Mouse (Mus musculus) hindbrain, embryonic 12.5 days (tissue): ENCODE measurements around the gene Taf12. TPM values are rescaled to one million over a fixed set of nuclear protein-coding genes. Genes with fewer than 3 reads are reported as not detected.
A peak's percentile ranks its signal among the peaks of the same experiment; 100 is the strongest.
"Not testable (repeated sequence)": the region's sequence is repeated elsewhere in the genome, so short reads cannot be mapped to it uniquely, and the experiment has no call there.

ENCODE experiments used
- ATAC-seq: fragments of 200-750 bp; cut with Nextera tagmentation; 2 replicates; pipeline ENCODE4 v1.8.0; 2017; ENCODE audit warnings: moderate TSS enrichment; ENCODE audit not compliant: low FRiP score
- H3K27ac ChIP-seq: fragments of 300-500 bp; sonication (generic); 2 replicates; pipeline ENCODE4 v1.5.1; 2016; ENCODE audit warnings: mild to moderate bottlenecking
- H3K27me3 ChIP-seq: fragments of 300-500 bp; sonication (generic); 2 replicates; pipeline ENCODE4 v1.6.1; 2016; ENCODE audit warnings: mild to moderate bottlenecking
- H3K36me3 ChIP-seq: fragments of 300-500 bp; sonication (generic); 2 replicates; pipeline ENCODE4 v1.6.1; 2016; ENCODE audit warnings: mild to moderate bottlenecking
- H3K4me1 ChIP-seq: fragments of 300-500 bp; sonication (generic); 2 replicates; pipeline ENCODE4 v1.6.1; 2016
- H3K4me2 ChIP-seq: fragments of 300-500 bp; sonication (generic); replicated peaks from 2 replicates; pipeline ENCODE4 v1.6.1; 2016; ENCODE audit warnings: mild to moderate bottlenecking
- H3K4me3 ChIP-seq: fragments of 300-500 bp; sonication (generic); 2 replicates; pipeline ENCODE4 v1.5.1; 2016; ENCODE audit warnings: mild to moderate bottlenecking
- H3K9ac ChIP-seq: fragments of 300-500 bp; sonication (generic); 2 replicates; pipeline ENCODE4 v1.6.1; 2016; ENCODE audit warnings: mild to moderate bottlenecking, moderate library complexity
- H3K9me3 ChIP-seq: fragments of 300-500 bp; sonication (generic); replicated peaks from 2 replicates; pipeline ENCODE4 v1.6.1; 2016; ENCODE audit warnings: mild to moderate bottlenecking
- WGBS: fragments of 180-500 bp; shearing (Covaris S2); methylation state at CpG from one replicate; pipeline ENCODE4 v1.1.7; 2016; 5-methylcytosine and 5-hydroxymethylcytosine counted together
- polyA plus RNA-seq: library from polyadenylated mRNA; unstranded; fragments of >200 nt; fragmentation: Nextera tagmentation; extraction: Ambion mirVana; gene quantifications from 2 replicates; pipeline ENCODE4 v1.2.1, GENCODE M21; 2016

The Taf12 gene
- polyA plus RNA-seq, 1 experiment from 2014 or later, result 53.6 TPM

GRCm38 (mm10) chr4:132259248-132259647 lies 14.9 kb upstream of the Taf12 start:
- H3K9ac ChIP-seq, result no peak overlapping the region
- no peak for ATAC-seq
- no peaks in the 10 kb centered on the region for H3K27me3 ChIP-seq
- peaks cover 23% of the 10 kb centered on the region for H3K4me1 ChIP-seq
- H3K36me3 ChIP-seq, result no peaks in the 10 kb centered on the region
- 93% methylated on average over 4 of the region's 4 CpGs for WGBS
- H3K9me3 ChIP-seq, result no peaks in the 10 kb centered on the region
- no peak overlapping the region for H3K27ac ChIP-seq
- no peak overlapping the region for H3K4me3 ChIP-seq
- H3K4me2 ChIP-seq, result no peak overlapping the region; the same call in 1 of the 2 replicates

- no peaks in the 10 kb centered on the region for H3K36me3 ChIP-seq
- WGBS, result 5% methylated on average over 28 of the region's 64 CpGs
- H3K9ac ChIP-seq, result peak overlapping the region; percentile 98
- no peaks in the 10 kb centered on the region for H3K9me3 ChIP-seq
- peak overlapping the region; percentile 89 for H3K4me2 ChIP-seq
- H3K4me1 ChIP-seq, result peaks cover 23% of the 10 kb centered on the region
- peak overlapping the region; percentile 90 for H3K4me3 ChIP-seq
- peak overlapping the region; percentile 93 for H3K27ac ChIP-seq
- ATAC-seq, result peak; percentile 80
- no peaks in the 10 kb centered on the region for H3K27me3 ChIP-seq
Measured at GRCm38 (mm10) chr4:132260404-132261379, 13.5 kb upstream of the Taf12 start.

- WGBS, result 17% methylated on average over 42 of the region's 49 CpGs
- ATAC-seq, result peak; percentile 90
Measured at GRCm38 (mm10) chr4:132261514-132262357, 12.4 kb upstream of the Taf12 start, which contains the start of gene Gmeb1. TSS of gene Gmeb1 (minus strand) at chr4:132261602.

GRCm38 (mm10) chr4:132262358-132262616 lies 11.9 kb upstream of the Taf12 start:
- H3K4me3 ChIP-seq, result 0 out of 2 replicates have a peak overlapping the region, but pooled peaks have one; percentile 90
- no peak overlapping the region for H3K27ac ChIP-seq
- WGBS, result 80% methylated on average over 5 of the region's 5 CpGs
- H3K36me3 ChIP-seq, result no peaks in the 10 kb centered on the region
- no peaks in the 10 kb centered on the region for H3K27me3 ChIP-seq
- H3K9ac ChIP-seq, result no peak overlapping the region
- no peaks in the 10 kb centered on the region for H3K9me3 ChIP-seq
- peaks cover 23% of the 10 kb centered on the region for H3K4me1 ChIP-seq
- ATAC-seq, result no peak
- H3K4me2 ChIP-seq, result no peak overlapping the region

More at GRCm38 (mm10) chr4:132261514-132262357, 12.4 kb upstream of the Taf12 start, which contains the start of gene Gmeb1:
- H3K9me3 ChIP-seq, result no peaks in the 10 kb centered on the region
- no peaks in the 10 kb centered on the region for H3K27me3 ChIP-seq
- H3K9ac ChIP-seq, result peak within 1 kb of the TSS; percentile 98
- peak within 1 kb of the TSS; percentile 90 for H3K4me3 ChIP-seq
- H3K36me3 ChIP-seq, result no peaks in the 10 kb centered on the region
- peak within 1 kb of the TSS; percentile 89 for H3K4me2 ChIP-seq
- peaks cover 23% of the 10 kb centered on the region for H3K4me1 ChIP-seq
- peak within 1 kb of the TSS; percentile 93 for H3K27ac ChIP-seq

- peaks cover 23% of the 10 kb centered on the region for H3K4me1 ChIP-seq
- ATAC-seq, result no peak
- no peak overlapping the region for H3K4me3 ChIP-seq
- 97% methylated on average over 7 of the region's 7 CpGs for WGBS
- no peaks in the 10 kb centered on the region for H3K9me3 ChIP-seq
- no peak overlapping the region for H3K9ac ChIP-seq
- H3K4me2 ChIP-seq, result no peak overlapping the region
- H3K36me3 ChIP-seq, result no peaks in the 10 kb centered on the region
- H3K27ac ChIP-seq, result no peak overlapping the region
- H3K27me3 ChIP-seq, result no peaks in the 10 kb centered on the region
Measured at GRCm38 (mm10) chr4:132263313-132263712, 10.9 kb upstream of the Taf12 start.

GRCm38 (mm10) chr4:132266835-132267349 lies 7.3 kb upstream of the Taf12 start:
- H3K27ac ChIP-seq, result no peak overlapping the region
- no peaks in the 10 kb centered on the region for H3K36me3 ChIP-seq
- H3K27me3 ChIP-seq, result no peaks in the 10 kb centered on the region
- H3K9me3 ChIP-seq, result no peaks in the 10 kb centered on the region
- peaks cover 6% of the 10 kb centered on the region for H3K4me1 ChIP-seq
- H3K4me3 ChIP-seq, result no peak overlapping the region
- WGBS, result 83% methylated on average over 3 of the region's 3 CpGs
- ATAC-seq, result no peak
- no peak overlapping the region for H3K4me2 ChIP-seq
- H3K9ac ChIP-seq, result no peak overlapping the region

GRCm38 (mm10) chr4:132268871-132269739 lies 5.1 kb upstream of the Taf12 start:
- no peak for ATAC-seq
- Histone ChIP-seq H3K9me3 (no peaks in the 10 kb centered on the region), H3K4me2 (no peak overlapping the region), H3K27me3 (no peaks in the 10 kb centered on the region), H3K9ac (no peak overlapping the region), H3K4me3 (no peak overlapping the region), H3K4me1 (peaks cover 11% of the 10 kb centered on the region), H3K36me3 (no peaks in the 10 kb centered on the region), H3K27ac (peak overlapping the region; percentile 92; the same call in 1 of the 2 replicates)
- 16% methylated on average over 6 of the region's 6 CpGs for WGBS

GRCm38 (mm10) chr4:132269740-132270560 lies 4.2 kb upstream of the Taf12 start:
- Histone ChIP-seq H3K4me2 (peak overlapping the region; percentile 46), H3K4me3 (peak overlapping the region; percentile 18; the same call in 1 of the 2 replicates), H3K4me1 (peaks cover 12% of the 10 kb centered on the region), H3K9ac (peak overlapping the region; percentile 59; the same call in 1 of the 2 replicates), H3K27me3 (no peaks in the 10 kb centered on the region), H3K9me3 (no peaks in the 10 kb centered on the region), H3K36me3 (no peaks in the 10 kb centered on the region), H3K27ac (peak overlapping the region; percentile 92)
- ATAC-seq, result peak; percentile 75
- WGBS, result under 1% methylated on average over 35 of the region's 35 CpGs

GRCm38 (mm10) chr4:132273166-132273565 lies 1.0 kb upstream of the Taf12 start:
- no peaks in the 10 kb centered on the region for H3K36me3 ChIP-seq
- 79% methylated on average over 2 of the region's 2 CpGs for WGBS
- no peaks in the 10 kb centered on the region for H3K9me3 ChIP-seq
- no peak overlapping the region for H3K27ac ChIP-seq
- no peak for ATAC-seq
- H3K4me2 ChIP-seq, result peak overlapping the region; percentile 93
- H3K4me1 ChIP-seq, result peaks cover 23% of the 10 kb centered on the region
- H3K9ac ChIP-seq, result no peak overlapping the region
- H3K27me3 ChIP-seq, result no peaks in the 10 kb centered on the region
- H3K4me3 ChIP-seq, result no peak overlapping the region

GRCm38 (mm10) chr4:132275949-132276348 lies 1.8 kb downstream of the Taf12 start:
- H3K27me3 ChIP-seq, result no peaks in the 10 kb centered on the region
- peaks cover 4% of the 10 kb centered on the region; the same call in 1 of the 2 replicates for H3K36me3 ChIP-seq
- H3K4me3 ChIP-seq, result no peak overlapping the region
- WGBS, result 96% methylated on average over 3 of the region's 3 CpGs
- peaks cover 20% of the 10 kb centered on the region for H3K4me1 ChIP-seq
- H3K9me3 ChIP-seq, result no peaks in the 10 kb centered on the region
- H3K27ac ChIP-seq, result no peak overlapping the region
- no peak for ATAC-seq
- no peak overlapping the region for H3K4me2 ChIP-seq
- H3K9ac ChIP-seq, result no peak overlapping the region; the same call in 1 of the 2 replicates

- ATAC-seq, H3K9me3 ChIP-seq, H3K27me3 ChIP-seq, H3K4me3 ChIP-seq, H3K9ac ChIP-seq, H3K27ac ChIP-seq, H3K4me2 ChIP-seq, H3K4me1 ChIP-seq: not testable (repeated sequence)
- 92% methylated on average over 3 of the region's 5 CpGs for WGBS
- H3K36me3 ChIP-seq, result peaks cover 67% of the 10 kb centered on the region
Measured at GRCm38 (mm10) chr4:132288840-132289239, 14.7 kb downstream of the Taf12 start.
